Mouse (Mus musculus) stomach, embryonic 16.5 days (tissue): ENCODE measurements around the gene Gm36210. TPM values are rescaled to one million over a fixed set of nuclear protein-coding genes. Genes with fewer than 3 reads are reported as not detected.
"Not testable (repeated sequence)": the region's sequence is repeated elsewhere in the genome, so short reads cannot be mapped to it uniquely, and the experiment has no call there.

Experiments used
- ATAC-seq: fragments of 200-750 bp; cut with Nextera tagmentation; 2 replicates; pipeline ENCODE4 v1.8.0; 2017; ENCODE audit warnings: moderate number of reproducible peaks, moderate TSS enrichment; ENCODE audit not compliant: insufficient read depth, low FRiP score
- H3K27ac ChIP-seq: fragments of 300-500 bp; sonication (generic); 2 replicates; pipeline ENCODE4 v1.5.1; 2014; ENCODE audit warnings: low read length
- H3K27me3 ChIP-seq: fragments of 300-500 bp; sonication (generic); 2 replicates; pipeline ENCODE4 v1.6.1; 2014; ENCODE audit warnings: low read length, control low read depth, mixed read lengths; ENCODE audit not compliant: control insufficient read depth, insufficient read depth
- H3K36me3 ChIP-seq: fragments of 300-500 bp; sonication (generic); 2 replicates; pipeline ENCODE4 v1.6.1; 2014; ENCODE audit warnings: low read length; ENCODE audit not compliant: control insufficient read depth, insufficient read depth
- H3K4me1 ChIP-seq: fragments of 300-500 bp; sonication (generic); 2 replicates; pipeline ENCODE4 v1.6.1; 2014; ENCODE audit warnings: low read length, control low read depth, mixed read lengths; ENCODE audit not compliant: control insufficient read depth, insufficient read depth
- H3K4me2 ChIP-seq: fragments of 300-500 bp; sonication (generic); 2 replicates; pipeline ENCODE4 v1.6.1; 2014; ENCODE audit warnings: low read depth, low read length, mixed read lengths
- H3K4me3 ChIP-seq: fragments of 300-500 bp; sonication (generic); replicated peaks from 2 replicates; pipeline ENCODE4 v1.5.1; 2014; ENCODE audit warnings: mild to moderate bottlenecking, low read length
- H3K9ac ChIP-seq: fragments of 300-500 bp; sonication (generic); 2 replicates; pipeline ENCODE4 v1.6.1; 2014; ENCODE audit warnings: low read length
- H3K9me3 ChIP-seq: fragments of 300-500 bp; sonication (generic); replicated peaks from 2 replicates; pipeline ENCODE4 v1.6.1; 2016; ENCODE audit warnings: low read length, control low read depth; ENCODE audit not compliant: control insufficient read depth
- WGBS: fragments of 180-500 bp; shearing (Covaris S2); extraction: QIAGEN DNeasy Blood & Tissue Kit; methylation state at CpG from one replicate; pipeline ENCODE4 v1.1.7; 2014; 5-methylcytosine and 5-hydroxymethylcytosine counted together
- polyA plus RNA-seq: library from polyadenylated mRNA; unstranded; fragments of >200 nt; fragmentation: Nextera tagmentation; extraction: Ambion mirVana; gene quantifications from 2 replicates; pipeline ENCODE4 v1.2.1, GENCODE M21; 2015

The Gm36210 gene
- polyA plus RNA-seq, 1 experiment from 2014 or later = 0.10 TPM

DNA sequence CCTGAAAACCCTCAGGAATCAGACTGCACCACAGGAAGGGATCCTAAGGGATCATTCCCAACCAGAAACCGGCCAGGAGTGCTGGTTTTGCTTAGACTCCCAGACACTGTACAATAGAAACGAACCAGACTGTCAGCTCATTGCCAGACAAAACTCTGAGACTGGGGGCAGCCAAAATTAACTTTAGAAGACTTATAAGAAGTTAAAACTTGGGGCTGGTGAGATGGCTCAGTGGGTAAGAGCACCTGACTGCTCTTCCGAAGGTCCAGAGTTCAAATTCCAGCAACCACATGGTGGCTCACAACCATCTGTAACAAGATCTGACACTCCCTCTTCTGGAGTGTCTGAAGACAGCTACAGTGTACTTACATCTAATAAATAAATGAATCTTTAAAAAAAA lies 45.4 kb downstream of the Gm36210 start:
- not testable (repeated sequence) for H3K27ac ChIP-seq, H3K4me2 ChIP-seq, H3K4me3 ChIP-seq, ATAC-seq, H3K9ac ChIP-seq, H3K27me3 ChIP-seq, H3K36me3 ChIP-seq, H3K9me3 ChIP-seq, H3K4me1 ChIP-seq
- 68% methylated on average over 3 of the region's 3 CpGs for WGBS

DNA sequence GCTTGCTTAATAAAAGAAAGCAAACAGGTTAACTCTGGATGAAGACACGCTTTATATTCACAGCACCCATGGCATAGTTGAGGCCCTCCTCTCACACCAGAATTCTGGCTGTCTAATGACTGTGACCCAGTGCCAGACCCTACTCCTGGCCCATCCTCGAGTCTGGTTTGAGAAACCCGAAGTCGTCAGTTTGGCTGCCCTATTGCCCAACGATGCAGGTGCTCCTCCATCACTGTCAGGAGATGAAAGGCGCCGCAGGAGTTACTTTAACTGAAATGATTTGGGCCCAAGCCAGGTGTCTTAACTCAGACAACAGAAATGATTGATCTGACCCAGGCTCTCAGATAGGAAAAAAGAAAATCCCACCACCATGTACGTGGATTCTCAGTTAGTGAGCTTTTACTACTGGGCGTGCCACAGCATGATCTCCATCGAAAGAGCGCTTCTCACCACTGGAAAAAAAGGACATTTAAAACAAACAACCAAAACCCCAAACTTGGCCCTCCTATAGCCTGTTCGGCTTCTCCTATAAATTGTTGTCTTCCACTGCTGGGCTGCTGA lies 46.8 kb downstream of the Gm36210 start:
- WGBS = 31% methylated on average over 12 of the region's 12 CpGs
- H3K36me3 ChIP-seq = no peaks in the 10 kb centered on the region
- peak overlapping the region; percentile 72; the same call in 1 of the 2 replicates for H3K27ac ChIP-seq
- H3K9me3 ChIP-seq = no peaks in the 10 kb centered on the region
- peak; percentile 35 for ATAC-seq
- H3K4me1 ChIP-seq = no peaks in the 10 kb centered on the region
- no peak overlapping the region for H3K9ac ChIP-seq
- H3K4me3 ChIP-seq = no peak overlapping the region
- no peak overlapping the region for H3K4me2 ChIP-seq
- no peaks in the 10 kb centered on the region for H3K27me3 ChIP-seq

DNA sequence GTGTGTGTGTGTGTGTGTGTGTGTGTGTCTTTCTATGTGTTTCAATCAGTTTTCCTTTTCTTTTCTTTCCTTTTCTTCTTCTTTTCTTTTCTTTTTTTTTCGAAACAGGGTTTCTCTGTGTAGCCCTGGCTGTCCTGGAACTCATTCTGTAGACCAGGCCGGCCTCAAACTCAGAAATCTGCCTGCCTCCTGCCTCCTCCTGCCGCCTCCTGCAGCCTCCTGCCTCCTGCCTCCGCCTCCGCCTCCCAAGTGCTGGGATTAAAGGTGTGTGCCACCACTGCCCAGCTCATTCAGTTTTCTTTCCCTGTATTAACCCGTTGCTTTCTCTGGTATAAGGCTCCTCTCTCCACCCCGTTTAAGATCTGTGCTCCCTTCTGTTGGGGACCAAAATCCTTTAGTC lies 49.0 kb downstream of the Gm36210 start:
- Histone ChIP-seq H3K27ac (no peak overlapping the region), H3K9me3 (no peaks in the 10 kb centered on the region), H3K9ac (no peak overlapping the region), H3K4me3 (no peak overlapping the region), H3K4me2 (no peak overlapping the region), H3K27me3 (no peaks in the 10 kb centered on the region), H3K4me1 (no peaks in the 10 kb centered on the region), H3K36me3 (no peaks in the 10 kb centered on the region)
- WGBS = 66% methylated on average over 7 of the region's 7 CpGs
- ATAC-seq = no peak

DNA sequence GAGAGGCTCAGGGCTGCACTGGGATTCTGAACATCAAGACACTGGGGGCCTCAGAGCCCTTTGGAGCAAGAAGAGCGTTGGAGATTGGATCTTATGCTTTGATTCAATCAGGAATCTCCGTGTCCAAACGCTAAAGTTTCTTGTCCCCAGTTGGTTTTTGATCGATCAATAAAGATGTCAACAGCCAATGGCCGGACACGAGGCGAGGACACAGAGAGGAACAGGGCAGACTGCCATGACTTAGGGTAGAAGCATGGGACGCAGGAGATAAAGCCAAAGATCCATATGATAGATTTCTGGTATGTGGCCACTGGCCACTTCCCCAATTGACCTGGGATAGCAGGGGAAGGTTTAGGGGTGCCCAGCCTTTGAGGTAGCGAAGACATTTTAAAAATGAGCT lies 49.8 kb downstream of the Gm36210 start:
- WGBS = 87% methylated on average over 9 of the region's 9 CpGs
- no peak for ATAC-seq
- Histone ChIP-seq H3K36me3 (no peaks in the 10 kb centered on the region), H3K4me3 (no peak overlapping the region), H3K9me3 (no peaks in the 10 kb centered on the region), H3K9ac (no peak overlapping the region), H3K27ac (no peak overlapping the region), H3K27me3 (no peaks in the 10 kb centered on the region), H3K4me1 (no peaks in the 10 kb centered on the region), H3K4me2 (no peak overlapping the region)

DNA sequence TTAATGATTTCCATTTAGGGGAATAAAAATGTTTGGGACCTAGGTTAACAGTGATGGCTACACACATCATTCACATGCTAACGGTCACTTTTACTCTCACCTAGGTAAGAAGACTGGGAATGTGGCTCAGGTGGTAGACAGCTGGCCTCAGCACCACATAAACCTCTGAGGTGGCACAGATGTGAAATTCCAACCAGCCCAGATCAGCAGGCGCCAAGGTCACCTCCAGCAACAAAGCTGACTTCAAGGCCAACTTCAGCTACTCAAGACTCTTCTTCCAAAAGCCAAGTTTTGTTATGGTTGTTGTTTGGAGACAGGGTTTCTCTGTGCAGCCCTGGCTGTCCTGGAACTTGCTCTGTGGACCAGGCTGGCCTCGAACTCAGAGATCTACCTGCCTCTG lies 52.7 kb downstream of the Gm36210 start:
- H3K27me3 ChIP-seq = no peaks in the 10 kb centered on the region
- WGBS = 78% methylated on average over 3 of the region's 3 CpGs
- no peaks in the 10 kb centered on the region for H3K9me3 ChIP-seq
- no peak overlapping the region for H3K4me2 ChIP-seq
- H3K36me3 ChIP-seq = no peaks in the 10 kb centered on the region
- H3K4me3 ChIP-seq = no peak overlapping the region
- H3K9ac ChIP-seq = no peak overlapping the region
- no peak overlapping the region for H3K27ac ChIP-seq
- H3K4me1 ChIP-seq = no peaks in the 10 kb centered on the region
- no peak for ATAC-seq

DNA sequence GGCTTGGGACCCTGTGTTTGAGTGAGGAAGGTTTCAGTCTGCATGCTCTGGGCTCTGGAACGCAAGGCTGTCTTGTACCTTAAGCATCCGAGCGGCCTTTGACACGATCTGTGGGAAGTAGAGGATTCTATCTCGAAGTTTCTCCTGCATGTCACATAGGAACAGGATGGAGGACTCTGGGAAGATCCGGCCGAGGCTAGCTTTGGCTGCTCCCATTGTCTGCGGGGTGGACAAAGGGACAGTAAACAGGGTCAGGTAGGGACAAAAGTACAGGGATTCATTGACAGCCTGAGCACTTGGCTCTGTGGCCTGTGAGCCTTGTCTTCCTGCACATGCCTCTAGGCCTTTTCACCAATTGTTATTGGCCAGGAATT lies 55.0 kb downstream of the Gm36210 start:
- Histone ChIP-seq H3K4me3 (no peak overlapping the region), H3K9me3 (no peaks in the 10 kb centered on the region), H3K36me3 (no peaks in the 10 kb centered on the region), H3K27me3 (no peaks in the 10 kb centered on the region), H3K27ac (no peak overlapping the region), H3K9ac (no peak overlapping the region), H3K4me2 (no peak overlapping the region), H3K4me1 (no peaks in the 10 kb centered on the region)
- WGBS = 73% methylated on average over 8 of the region's 8 CpGs
- ATAC-seq = no peak

DNA sequence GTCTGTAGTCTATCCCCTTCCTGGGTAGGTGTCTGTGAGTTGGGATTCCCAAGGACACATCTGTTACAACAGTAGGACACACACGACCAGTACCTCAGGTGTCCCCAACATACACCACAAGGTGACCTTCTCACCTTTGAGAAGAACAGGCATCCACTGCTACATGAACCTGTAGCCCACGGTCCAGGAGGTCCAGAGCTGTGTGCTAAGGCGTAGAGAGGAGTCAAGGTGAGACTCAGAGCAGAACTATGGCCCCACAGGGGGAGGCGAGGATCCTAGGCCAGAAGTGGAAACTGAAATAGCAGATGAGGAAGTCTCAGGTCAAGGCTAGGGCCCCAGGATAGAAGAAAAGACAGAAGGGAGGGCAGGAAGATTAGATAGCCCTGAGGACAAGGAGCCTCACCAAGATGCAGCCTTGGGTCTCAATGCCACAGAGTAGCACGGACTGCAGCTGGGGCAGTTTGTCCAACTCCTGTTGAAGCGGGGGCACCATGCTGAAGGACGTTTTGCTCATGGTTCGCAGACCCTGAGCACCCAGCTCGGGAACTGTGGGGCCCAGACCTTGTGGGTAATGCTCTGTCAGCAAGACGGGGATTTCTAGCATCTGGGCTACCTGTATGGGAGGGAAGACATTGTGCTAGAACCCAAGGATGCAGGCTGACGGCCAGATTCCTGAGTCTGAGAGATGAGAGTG lies 55.5 kb downstream of the Gm36210 start:
- no peaks in the 10 kb centered on the region for H3K4me1 ChIP-seq
- 74% methylated on average over 11 of the region's 11 CpGs for WGBS
- no peak overlapping the region for H3K4me2 ChIP-seq
- no peak overlapping the region for H3K9ac ChIP-seq
- H3K27ac ChIP-seq = no peak overlapping the region
- no peaks in the 10 kb centered on the region for H3K27me3 ChIP-seq
- no peak for ATAC-seq
- no peaks in the 10 kb centered on the region for H3K9me3 ChIP-seq
- H3K36me3 ChIP-seq = no peaks in the 10 kb centered on the region
- H3K4me3 ChIP-seq = no peak overlapping the region

DNA sequence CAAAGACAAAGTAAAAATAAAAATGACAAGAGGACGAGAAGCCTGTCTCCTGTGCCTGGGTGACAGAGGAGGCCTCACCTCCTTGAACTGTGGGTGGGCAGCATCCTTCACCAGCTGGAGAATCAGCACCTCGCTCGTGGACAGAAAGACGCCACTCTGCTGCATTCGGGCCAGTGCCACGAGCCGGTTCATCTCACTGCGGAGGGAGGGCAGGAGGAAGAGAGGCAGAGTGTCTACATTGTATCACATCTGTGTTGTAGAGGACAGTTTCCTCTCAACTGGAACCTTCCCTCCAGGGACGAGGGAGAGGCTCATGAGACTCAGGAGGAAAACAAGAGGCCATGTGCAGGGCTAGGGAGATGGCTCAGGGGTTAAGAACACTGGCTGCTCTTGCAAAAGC lies 56.9 kb downstream of the Gm36210 start:
- H3K27ac ChIP-seq = no peak overlapping the region
- no peaks in the 10 kb centered on the region for H3K9me3 ChIP-seq
- 52% methylated on average over 9 of the region's 9 CpGs for WGBS
- peaks cover 7% of the 10 kb centered on the region; the same call in 1 of the 2 replicates for H3K27me3 ChIP-seq
- no peak overlapping the region for H3K9ac ChIP-seq
- no peak for ATAC-seq
- no peaks in the 10 kb centered on the region for H3K36me3 ChIP-seq
- H3K4me3 ChIP-seq = no peak overlapping the region
- no peak overlapping the region for H3K4me2 ChIP-seq
- H3K4me1 ChIP-seq = peaks cover 4% of the 10 kb centered on the region
